Mouse (Mus musculus) midbrain, postnatal 0 days (tissue): Measurements from ENCODE around the gene Gm16181. TPM values are rescaled to one million over a fixed set of nuclear protein-coding genes. Genes with fewer than 3 reads are reported as not detected.

Experiments
- ATAC-seq: fragments of 200-750 bp; cut with Nextera tagmentation; 2 replicates; pipeline ENCODE4 v1.8.0; 2017; ENCODE audit warnings: moderate number of reproducible peaks, mild to moderate bottlenecking, moderate TSS enrichment, moderate library complexity; ENCODE audit not compliant: low FRiP score
- DNase-seq: peaks from one replicate; pipeline ENCODE4 v3.0.0-alpha.2; 2015; ENCODE audit warnings: low spot score
- H3K27ac ChIP-seq: fragments of 300-500 bp; sonication (generic); 2 replicates; pipeline ENCODE4 v1.5.1; 2014; ENCODE audit warnings: low read depth, mild to moderate bottlenecking, low read length, mixed read lengths
- H3K27me3 ChIP-seq: fragments of 300-500 bp; sonication (generic); 2 replicates; pipeline ENCODE4 v1.6.1; 2014; ENCODE audit warnings: low read length, control low read depth, mixed read lengths; ENCODE audit not compliant: insufficient read depth
- H3K36me3 ChIP-seq: fragments of 300-500 bp; sonication (generic); 2 replicates; pipeline ENCODE4 v1.6.1; 2014; ENCODE audit warnings: low read length, control low read depth, mixed read lengths; ENCODE audit not compliant: insufficient read depth
- H3K4me1 ChIP-seq: fragments of 300-500 bp; sonication (generic); 2 replicates; pipeline ENCODE4 v1.6.1; 2014; ENCODE audit warnings: mild to moderate bottlenecking, control low read depth, antibody characterized with exemption, low read length, mixed read lengths; ENCODE audit not compliant: insufficient read depth
- H3K4me2 ChIP-seq: fragments of 300-500 bp; sonication (generic); 2 replicates; pipeline ENCODE4 v1.6.1; 2014; ENCODE audit warnings: low read depth, mild to moderate bottlenecking, low read length, mixed read lengths; ENCODE audit not compliant: poor library complexity, severe bottlenecking
- H3K4me3 ChIP-seq: fragments of 300-500 bp; sonication (generic); 2 replicates; pipeline ENCODE4 v1.5.1; 2014; ENCODE audit warnings: low read depth, mild to moderate bottlenecking, low read length, moderate library complexity
- H3K9ac ChIP-seq: fragments of 300-500 bp; sonication (generic); replicated peaks from 2 replicates; pipeline ENCODE4 v1.6.1; 2014; ENCODE audit warnings: mild to moderate bottlenecking, low read length, moderate library complexity, mixed read lengths; ENCODE audit not compliant: poor library complexity, severe bottlenecking
- H3K9me3 ChIP-seq: fragments of 300-500 bp; sonication (generic); 2 replicates; pipeline ENCODE4 v1.6.1; 2016; ENCODE audit warnings: low read length, control low read depth
- CTCF ChIP-seq: IDR thresholded peaks from 2 replicates; pipeline ENCODE4 v1.5.1; 2016; ENCODE audit warnings: antibody characterized with exemption, mild to moderate bottlenecking
- WGBS: fragments of 180-500 bp; shearing (Covaris S2); extraction: QIAGEN DNeasy Blood & Tissue Kit; methylation state at CpG from one replicate; pipeline ENCODE4 v1.1.7; 2014; 5-methylcytosine and 5-hydroxymethylcytosine counted together
- polyA plus RNA-seq: library from polyadenylated mRNA; unstranded; fragments of >200 nt; fragmentation: Nextera tagmentation; extraction: Ambion mirVana; gene quantifications from 2 replicates; pipeline ENCODE4 v1.2.1, GENCODE M21; 2015
- total RNA-seq: library from RNA; depleted of rRNA; stranded (reverse); fragments of >200 nt; gene quantifications from 2 replicates; pipeline ENCODE4 v1.2.3, GENCODE M21; 2014

Gene Gm16181
- total and polyA plus RNA-seq, 2 experiments from 2014 or later, result 0.33 TPM; not detected in 1

GRCm38 (mm10) chr17:35257378-35257777 lies 36.7 kb downstream of the Gm16181 start:
- Histone ChIP-seq H3K27ac (no peak overlapping the region), H3K4me2 (no peak overlapping the region), H3K4me1 (no peaks in the 10 kb centered on the region), H3K9me3 (no peaks in the 10 kb centered on the region), H3K36me3 (peaks cover 20% of the 10 kb centered on the region), H3K9ac (no peak overlapping the region), H3K4me3 (no peak overlapping the region), H3K27me3 (no peaks in the 10 kb centered on the region)
- DNase-seq, result no peak
- TF ChIP-seq CTCF, result no peak
- ATAC-seq, result no peak
- 77% methylated on average over 1 of the region's 1 CpGs for WGBS

- Histone ChIP-seq H3K27ac (no peak overlapping the region), H3K4me2 (peak overlapping the region; percentile 27; the same call in 1 of the 2 replicates), H3K4me1 (no peaks in the 10 kb centered on the region), H3K9me3 (no peaks in the 10 kb centered on the region), H3K9ac (no peak overlapping the region), H3K36me3 (peaks cover 14% of the 10 kb centered on the region), H3K4me3 (no peak overlapping the region), H3K27me3 (no peaks in the 10 kb centered on the region)
- no peak for ATAC-seq
- peak; percentile 94 for DNase-seq
- 13% methylated on average over 17 of the region's 17 CpGs for WGBS
- peak; percentile 91 for TF ChIP-seq CTCF
Observed at GRCm38 (mm10) chr17:35257824-35258491, 37.3 kb downstream of the Gm16181 start.

DNA sequence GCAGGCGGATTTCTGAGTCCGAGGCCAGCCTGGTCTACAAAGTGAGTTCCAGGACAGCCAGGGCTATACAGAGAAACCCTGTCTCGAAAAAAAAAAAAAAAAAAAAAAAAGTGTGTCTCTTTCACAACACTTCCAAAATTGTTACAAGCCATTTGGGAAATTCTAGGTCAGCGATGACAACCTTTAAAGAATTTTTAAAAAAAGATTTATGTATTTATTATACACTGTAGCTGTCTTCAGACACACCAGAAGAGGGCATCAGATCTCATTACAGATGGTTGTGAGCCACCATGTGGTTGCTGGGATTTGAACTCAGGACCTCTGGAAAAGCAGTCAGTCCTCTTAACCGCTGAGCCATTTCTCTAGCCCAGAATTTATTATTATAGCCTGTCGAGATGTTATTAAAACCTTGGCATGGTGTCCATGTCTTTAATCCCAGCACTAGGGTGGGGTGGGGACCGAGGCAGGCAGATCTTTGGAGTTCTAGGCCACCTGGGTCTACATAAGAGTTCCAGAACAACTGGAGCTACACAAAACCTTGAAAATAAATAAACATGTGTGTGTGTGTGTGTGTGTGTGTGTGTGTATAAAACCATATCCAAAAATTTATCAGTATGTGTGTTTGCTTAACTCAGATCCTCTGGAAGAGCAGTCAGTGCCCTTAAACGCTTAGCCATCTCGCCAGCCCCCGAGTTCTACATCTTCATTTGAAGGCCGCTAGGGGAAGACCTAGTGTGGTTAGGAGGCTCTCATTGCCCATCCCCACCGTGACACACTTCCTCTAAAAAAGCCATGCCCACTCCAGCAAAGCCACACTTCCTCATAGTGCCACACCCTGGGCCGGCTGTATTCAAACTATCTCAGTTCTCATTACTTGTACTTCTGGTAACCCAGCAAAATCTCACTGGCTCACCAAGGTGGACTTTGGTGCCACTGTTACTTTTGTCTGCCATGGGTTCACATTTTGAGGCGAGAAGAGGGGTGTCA lies 38.2 kb downstream of the Gm16181 start:
- DNase-seq (no peak), ATAC-seq (no peak)
- Histone ChIP-seq H3K9me3 (no peaks in the 10 kb centered on the region), H3K9ac (no peak overlapping the region), H3K27ac (no peak overlapping the region), H3K4me3 (no peak overlapping the region), H3K36me3 (peaks cover 6% of the 10 kb centered on the region), H3K4me2 (no peak overlapping the region), H3K27me3 (no peaks in the 10 kb centered on the region), H3K4me1 (no peaks in the 10 kb centered on the region)
- no peak for TF ChIP-seq CTCF
- 64% methylated on average over 14 of the region's 14 CpGs for WGBS

DNA sequence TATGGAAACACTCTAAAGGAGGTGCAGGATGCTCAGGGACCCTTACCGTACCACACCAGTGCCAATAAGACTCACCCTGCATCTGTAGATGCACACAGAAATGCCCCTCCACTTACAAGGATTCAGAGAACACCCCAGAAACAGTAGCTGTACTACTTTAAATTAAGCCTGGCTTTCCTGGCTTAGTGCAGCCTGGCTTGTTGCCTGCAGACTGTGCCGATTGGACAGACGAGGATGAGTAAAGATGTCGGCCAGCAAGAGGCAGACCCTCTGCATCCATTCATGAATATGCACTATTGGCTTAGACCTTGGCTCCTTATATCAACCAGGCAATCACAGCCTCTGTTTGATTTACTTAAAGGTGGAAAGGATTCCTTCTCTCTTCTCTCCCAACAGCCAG lies 39.0 kb downstream of the Gm16181 start:
- Histone ChIP-seq H3K9me3 (no peaks in the 10 kb centered on the region), H3K27me3 (no peaks in the 10 kb centered on the region), H3K4me1 (no peaks in the 10 kb centered on the region), H3K4me2 (no peak overlapping the region), H3K4me3 (no peak overlapping the region), H3K27ac (no peak overlapping the region), H3K9ac (no peak overlapping the region), H3K36me3 (no peaks in the 10 kb centered on the region)
- DNase-seq (no peak), ATAC-seq (no peak)
- WGBS, result 69% methylated on average over 4 of the region's 4 CpGs
- no peak for TF ChIP-seq CTCF

GRCm38 (mm10) chr17:35261651-35262050 lies 41.0 kb downstream of the Gm16181 start:
- ATAC-seq, result no peak
- no peak for DNase-seq
- no peak overlapping the region for H3K9ac ChIP-seq
- no peaks in the 10 kb centered on the region for H3K4me1 ChIP-seq
- 65% methylated on average over 13 of the region's 13 CpGs for WGBS
- no peaks in the 10 kb centered on the region for H3K27me3 ChIP-seq
- TF ChIP-seq CTCF, result no peak
- no peak overlapping the region for H3K4me2 ChIP-seq
- no peaks in the 10 kb centered on the region for H3K36me3 ChIP-seq
- no peaks in the 10 kb centered on the region for H3K9me3 ChIP-seq
- no peak overlapping the region for H3K27ac ChIP-seq
- H3K4me3 ChIP-seq, result no peak overlapping the region
